Mouse (Mus musculus) spleen, postnatal 10 days (tissue): Measurements from ENCODE around the gene Ap2b1.
A peak's percentile ranks its signal among the peaks of the same experiment; 100 is the strongest.
"Not testable (repeated sequence)": the region's sequence is repeated elsewhere in the genome, so short reads cannot be mapped to it uniquely, and the experiment has no call there.

Experiments
- DNase-seq, 2 experiments: peaks; one replicate each; pipeline ENCODE4 v3.0.0; 2021 to 2022; ENCODE audit warnings: low spot score in 2 of 2

Gene Ap2b1

DNA sequence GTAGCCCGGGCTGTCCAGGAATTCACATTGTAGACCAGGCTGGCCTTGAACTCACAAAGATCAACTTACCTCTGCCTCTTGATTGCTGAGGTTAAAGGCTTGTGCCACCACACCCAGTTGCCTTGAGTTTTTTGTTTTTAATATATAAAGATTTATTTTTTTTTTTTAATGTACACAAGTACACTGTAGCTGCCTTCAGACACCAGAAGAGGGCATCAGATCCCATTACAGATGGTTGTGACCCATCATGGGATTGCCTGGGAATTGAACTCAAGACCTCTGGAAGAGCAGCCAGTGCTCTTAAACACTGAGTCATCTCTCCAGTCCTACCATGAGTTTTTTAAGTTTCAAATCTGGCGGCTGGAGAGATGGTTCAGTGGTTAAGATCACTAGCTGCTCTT, 2.6 kb downstream of the Ap2b1 start:
- DNase-seq: no peak

DNA sequence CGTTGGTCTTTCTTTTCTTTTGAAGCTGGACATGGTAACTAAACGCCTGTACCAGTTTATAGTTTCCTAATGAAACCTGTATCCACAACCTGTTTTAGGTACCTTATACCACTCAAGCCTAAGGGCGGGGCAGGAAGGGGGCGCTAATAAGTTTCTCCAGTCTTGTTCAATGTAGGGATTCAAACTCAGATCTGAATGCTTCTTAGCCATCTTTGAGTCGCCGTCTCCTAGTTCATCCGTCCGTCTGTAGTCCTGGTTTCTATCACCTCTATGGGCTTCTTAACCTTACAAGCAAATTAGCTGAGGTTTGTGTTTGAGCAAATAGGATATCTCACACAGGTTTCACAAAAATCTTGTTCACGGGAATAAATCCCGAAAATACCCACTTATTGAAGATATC, 3.3 kb downstream of the Ap2b1 start:
- DNase-seq: peak in 1 of 2 experiments; percentile 55

DNA sequence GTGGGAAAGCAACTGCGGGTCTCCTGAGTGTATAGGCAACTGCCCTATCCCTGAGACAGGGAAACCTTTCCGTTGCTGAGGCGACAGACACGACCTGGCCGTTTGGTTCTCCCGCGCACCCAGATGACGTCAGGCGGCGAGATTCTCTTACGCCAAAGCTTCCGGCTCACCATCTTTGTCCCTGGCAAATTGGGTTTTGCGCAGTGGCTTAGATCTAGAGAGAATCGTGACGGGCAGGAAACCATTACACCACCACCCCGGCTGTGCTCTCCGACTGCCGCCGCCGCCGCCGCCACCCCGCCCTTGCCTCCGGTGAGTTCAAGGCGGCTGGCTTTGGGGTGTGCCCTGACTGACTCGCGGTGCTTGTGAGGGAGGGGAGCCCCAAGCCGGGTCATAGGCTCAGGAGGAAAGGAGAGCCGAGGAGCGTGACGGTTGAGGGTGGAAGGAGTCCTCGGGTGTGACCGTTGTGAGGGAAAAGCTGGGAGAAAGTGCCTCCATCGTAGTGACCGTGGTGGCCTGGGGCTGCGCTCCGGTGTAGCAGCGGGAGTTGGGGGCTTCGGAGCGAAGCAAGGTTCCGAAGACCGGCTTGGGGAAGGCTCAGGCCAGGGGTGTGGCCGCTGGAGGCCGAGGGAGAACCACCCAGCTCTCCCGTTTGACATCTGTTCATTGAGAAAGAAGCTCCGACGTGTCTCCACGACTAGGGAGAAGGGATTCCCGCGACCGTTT, 3.9 kb downstream of the Ap2b1 start, which contains the start of gene Pex12:
Gene Pex12, minus strand, starts transcription at position 61 of the 726 bp plus-strand sequence.
- DNase-seq: peak; percentile 91 to 96

DNA sequence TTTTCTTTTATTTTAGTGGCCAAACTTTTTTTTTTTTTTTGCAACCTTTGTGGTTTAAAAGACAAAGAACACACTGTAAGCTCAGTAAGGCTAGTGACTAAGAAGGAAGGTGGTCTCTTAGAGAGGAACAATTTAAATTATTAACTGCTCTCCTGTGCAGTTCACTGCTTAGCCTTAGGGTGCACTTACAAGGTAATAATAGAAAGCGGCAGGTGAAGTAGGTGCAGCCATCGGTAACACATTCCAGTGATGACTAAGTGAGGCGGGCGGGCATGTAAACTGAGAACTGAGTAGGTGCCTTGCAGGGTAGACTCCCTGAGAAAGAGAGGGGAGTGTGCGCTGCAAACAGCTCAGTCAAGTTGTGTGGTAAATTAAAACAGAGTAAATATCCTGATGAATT, 4.9 kb downstream of the Ap2b1 start:
- no peak for DNase-seq

DNA sequence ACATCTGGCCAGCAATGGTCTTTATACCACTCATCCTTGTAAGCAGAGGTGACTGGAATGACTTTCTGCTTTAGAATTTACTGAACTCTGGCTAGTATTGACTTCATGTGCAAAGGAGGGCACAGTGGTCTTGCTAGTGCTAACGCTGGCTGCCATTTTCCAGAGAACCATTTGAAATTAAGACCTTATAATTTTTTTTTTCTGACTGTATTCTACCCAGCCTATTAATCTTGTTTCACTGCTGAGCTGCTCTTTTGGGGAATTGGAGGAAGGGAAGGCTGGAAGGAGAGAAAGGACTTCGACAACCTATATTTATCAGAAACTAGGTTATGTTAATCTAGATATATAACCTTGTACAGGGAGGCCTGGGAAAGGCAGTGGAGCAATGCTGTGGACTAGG, 5.7 kb downstream of the Ap2b1 start:
- DNase-seq: no peak

DNA sequence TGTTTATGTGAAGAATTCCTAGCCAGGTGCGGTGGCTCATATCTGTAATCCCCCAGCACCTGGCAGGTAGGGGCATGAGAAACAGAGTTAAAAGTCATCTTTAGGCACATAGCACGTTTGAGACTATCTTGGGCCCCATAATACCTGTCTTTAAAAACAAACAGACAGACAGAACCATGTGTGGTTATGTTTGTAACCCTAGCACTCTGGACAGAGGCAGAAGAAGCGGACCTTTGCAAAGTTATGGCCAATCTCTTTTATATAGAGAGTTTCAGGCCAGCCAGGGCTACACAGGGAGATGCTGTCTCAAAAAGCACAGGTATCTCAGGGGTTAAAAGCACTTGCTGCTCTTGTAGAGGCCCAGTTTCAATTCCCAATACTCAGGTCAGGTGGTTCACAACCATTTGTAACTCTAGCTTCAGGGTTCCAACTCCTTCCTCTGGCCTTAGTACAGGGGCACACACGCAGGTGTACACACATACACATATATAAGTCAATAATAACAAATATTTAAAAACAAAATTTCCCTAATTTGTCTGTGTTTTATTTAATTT, 8.0 kb downstream of the Ap2b1 start:
- DNase-seq: no peak

DNA sequence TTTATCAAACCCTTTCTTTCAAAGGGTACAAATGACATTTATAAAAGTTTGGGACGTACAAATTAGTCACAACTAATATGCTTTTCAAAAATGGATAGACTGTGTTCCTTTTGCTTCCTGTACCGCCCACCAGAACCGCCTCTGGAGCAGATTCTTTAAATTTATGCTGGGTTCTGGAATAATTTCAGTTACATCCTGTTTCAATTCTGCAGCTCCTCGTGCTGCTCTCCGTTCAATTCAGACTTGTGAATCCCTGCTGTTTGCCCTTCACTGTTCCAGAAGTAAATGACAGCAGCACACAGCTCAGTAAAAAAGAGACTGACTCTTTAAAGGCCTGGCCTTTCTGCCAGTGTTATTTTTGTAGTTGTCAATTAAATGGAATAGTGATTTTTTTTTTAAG, 13.6 kb downstream of the Ap2b1 start:
- no peak for DNase-seq

DNA sequence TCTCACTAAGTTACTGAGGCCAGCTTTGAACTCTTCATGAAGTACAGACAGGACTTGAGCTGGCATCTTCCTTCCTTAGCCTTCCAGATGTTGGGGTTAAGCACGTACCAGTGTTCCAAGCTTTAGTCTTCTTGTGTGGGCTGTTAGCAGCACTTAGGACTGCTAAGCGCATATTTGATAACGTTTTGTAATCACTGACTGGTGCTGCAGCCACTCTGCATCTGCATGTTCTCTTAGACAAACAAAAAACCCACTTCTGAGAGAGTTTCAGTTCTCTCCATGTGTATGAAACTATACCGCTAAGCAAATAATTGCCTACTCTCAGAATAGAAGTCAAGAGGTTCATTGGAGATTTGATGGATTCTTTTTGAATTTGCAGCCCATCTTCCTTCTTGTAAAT, 20.2 kb downstream of the Ap2b1 start:
- no peak for DNase-seq

DNA sequence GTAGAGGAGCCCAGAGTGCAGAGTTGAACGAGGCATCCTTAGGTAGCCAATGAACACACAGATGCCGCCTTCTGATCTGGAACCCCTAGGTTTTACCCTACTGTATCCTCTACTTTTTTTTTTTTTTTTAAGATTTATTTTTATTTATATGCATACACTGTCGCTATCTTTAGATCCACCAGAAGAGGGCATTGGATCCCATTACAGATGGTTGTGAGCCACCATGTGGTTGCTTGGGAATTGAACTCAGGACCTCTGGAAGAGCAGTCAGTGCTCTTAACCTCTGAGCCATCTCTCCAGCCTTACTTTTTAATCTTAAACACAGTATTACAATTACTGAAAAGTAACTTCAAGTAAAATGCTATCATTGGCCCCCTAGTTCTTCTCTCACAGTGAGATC, 27.9 kb downstream of the Ap2b1 start:
- not testable (repeated sequence) for DNase-seq

DNA sequence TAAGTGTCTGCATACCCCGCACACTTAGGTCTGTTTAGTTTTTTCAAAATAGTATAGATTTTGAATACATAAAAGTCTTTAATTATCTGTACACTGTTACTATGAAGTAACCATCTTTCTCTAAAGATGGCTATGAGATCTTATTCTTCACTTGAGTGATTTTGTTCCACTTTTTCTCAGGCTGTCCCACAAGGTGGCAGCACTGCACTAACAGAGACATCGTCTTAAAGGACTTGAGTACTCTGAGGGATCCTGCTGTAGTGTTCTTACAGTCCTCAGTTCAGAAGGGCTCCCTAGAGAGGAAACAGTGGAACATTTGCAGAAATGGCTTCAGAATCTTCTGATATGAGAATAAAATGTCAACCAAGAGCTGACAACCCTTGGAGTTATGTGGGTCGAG, 28.6 kb downstream of the Ap2b1 start:
- DNase-seq: peak; percentile 26 to 79

DNA sequence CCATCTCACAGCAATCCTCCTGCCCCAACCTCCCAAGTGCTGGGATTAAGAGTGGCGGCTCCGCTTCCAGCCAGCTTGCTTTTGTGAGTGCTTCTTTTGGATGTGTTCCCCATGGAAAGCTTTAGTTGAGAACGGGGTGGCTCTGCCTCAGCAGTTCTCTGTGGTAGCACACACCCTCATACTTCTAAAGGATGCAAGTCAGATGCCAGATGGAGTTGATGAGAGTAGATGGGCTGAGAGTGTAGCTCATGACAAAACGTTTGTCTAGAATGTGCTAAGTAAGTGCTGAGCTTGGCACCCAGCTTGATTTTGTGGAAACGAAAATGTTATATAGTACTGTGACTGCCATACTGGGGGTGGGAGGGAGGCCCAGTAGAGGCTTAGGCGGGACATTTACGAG, 37.0 kb downstream of the Ap2b1 start:
- DNase-seq: no peak

DNA sequence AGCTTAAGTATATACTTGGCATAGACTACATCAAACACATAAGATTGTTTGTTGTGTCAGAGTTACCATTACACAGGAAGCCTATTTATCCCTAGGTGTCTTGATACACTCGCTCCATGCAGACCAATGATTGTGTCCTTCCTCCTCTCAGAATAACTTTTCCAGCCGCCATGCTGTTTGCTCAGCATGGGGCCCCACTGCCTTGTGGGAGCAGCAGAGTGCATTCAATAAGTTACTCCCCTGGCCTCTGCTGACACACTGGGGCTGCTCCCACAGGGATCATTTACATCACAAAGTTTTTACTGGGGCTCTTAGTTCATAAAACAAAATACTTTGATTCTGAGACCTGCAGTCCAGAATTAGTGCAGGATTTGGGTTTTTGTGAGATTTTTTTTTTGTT, 40.9 kb downstream of the Ap2b1 start:
- no peak for DNase-seq

DNA sequence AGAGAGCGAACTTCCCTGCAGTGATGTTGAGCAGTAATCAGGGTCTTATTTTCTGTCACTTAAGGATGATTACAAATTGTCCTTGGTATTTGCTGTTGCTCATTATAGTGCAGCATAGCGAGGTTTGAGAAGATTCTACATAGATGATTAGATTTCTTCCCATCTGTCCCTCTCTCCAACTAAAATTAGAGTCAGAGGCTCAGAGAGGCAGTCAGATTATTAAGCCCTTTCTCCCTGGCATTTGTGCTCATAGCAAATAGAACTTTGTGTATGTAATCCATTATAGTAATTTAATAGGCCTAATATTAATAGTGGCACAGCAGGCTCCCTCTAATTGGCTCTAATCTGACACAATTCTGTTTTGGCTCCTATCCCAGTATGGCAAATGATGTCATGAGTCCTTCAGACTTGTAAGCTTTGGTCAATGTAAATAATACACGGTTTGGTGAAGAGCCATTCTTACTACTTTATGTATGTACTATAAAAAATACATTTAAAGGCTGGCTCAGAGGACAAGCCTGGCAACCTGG, 43.0 kb downstream of the Ap2b1 start:
- no peak for DNase-seq

DNA sequence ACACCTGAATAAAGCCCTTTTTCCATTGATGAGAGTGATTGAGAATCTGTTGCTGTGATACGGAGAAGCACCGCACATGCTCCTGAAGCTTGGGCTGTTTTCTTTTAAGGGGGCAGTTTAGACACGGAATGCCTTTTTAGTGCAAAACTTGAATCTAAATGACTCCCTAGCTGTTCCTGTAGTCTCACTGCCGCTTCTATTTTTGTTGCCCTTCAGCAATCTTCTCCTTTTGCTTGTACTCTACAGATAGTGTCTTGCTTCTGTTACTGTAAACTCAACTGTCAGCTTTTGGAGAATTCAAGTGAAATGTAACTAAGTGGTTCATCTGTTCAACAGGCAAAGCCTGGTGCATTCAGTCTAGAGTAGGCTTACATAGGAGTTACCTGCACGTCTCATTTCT, 56.6 kb downstream of the Ap2b1 start:
- DNase-seq: no peak

DNA sequence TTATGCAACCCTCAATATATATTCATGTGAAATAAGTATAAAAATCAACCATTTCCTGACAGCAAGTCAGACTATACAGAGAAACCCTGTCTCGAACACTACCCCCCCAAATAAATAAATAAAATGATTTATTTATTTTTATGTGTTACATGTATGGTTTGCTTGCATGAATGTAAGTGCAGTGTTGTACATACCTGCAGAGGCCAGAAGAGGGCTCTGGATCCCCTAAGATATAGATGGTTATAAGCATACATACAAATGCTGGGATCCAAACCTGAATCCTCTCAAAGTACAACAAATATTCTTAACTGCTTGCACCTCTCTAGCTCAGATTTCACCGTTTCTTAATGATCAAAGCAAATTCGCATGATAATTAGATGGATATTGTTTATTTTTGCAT, 58.6 kb downstream of the Ap2b1 start:
- peak in 1 of 2 experiments; percentile 19 for DNase-seq

DNA sequence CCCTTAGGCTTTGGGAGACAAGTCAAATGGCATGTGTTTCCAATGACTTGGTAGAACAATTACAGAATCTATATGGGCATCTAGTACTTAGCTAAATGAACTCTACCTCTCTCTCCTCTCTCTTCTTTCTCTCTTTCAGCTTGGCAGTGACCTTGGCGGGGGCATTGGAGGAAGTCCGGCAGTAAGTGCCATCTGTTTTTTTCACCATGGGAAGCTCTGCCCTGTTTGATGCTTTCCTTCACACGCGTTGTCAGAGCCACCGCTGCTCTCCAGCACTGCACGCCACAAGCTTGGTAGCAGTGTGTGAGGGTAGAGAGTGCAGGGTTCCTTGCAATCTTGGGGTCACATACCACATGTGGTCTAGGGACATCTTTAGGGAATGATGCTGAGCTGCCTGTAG, 65.8 kb downstream of the Ap2b1 start:
- no peak for DNase-seq

DNA sequence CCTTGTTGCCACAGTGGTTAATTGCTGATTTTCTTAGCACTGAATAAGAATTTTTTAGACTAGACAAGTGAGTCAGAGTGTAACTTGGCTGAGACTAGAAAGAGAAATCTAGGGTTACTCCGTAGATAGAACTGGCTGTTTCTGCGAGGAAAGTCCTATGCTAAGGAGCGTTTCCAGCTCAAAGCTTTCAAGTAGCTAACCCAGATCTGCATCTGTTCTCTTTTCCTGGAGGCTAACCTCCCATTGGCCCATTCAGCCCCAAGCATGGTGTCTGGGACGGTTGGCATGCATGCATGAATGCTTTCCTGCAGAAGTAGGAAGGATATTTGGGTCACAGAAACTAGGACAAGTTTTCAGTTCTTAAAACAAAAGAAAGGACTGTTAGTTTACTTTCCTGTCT, 72.4 kb downstream of the Ap2b1 start:
- DNase-seq: no peak

DNA sequence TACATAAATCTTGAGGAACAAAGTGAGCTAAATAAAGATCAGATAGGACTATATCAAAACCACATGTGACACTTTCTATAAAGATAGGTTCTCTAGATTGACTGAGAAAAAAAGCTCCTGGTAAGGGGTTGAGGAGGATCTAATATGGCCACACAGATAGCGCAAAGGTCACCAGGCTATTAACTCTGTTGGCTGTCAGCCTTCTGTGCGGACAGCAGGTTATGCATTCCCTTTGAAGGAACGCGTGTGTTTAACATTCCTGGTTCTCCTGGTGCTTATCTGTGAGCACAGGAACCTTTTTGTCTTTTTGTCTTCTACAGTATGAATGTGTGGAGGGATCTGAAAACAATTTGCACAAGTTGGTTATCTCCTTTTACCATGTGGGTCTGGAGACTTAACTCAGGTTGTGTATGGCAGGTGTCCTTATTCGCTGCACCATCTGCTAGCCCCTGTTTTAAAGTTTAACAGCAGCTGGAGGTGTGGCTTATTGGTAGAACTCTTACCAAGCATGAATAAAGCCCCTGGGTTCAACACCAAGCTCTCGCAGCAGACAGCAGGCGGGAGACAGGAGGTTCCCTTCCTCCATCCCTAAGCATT, 81.0 kb downstream of the Ap2b1 start:
- DNase-seq: no peak

DNA sequence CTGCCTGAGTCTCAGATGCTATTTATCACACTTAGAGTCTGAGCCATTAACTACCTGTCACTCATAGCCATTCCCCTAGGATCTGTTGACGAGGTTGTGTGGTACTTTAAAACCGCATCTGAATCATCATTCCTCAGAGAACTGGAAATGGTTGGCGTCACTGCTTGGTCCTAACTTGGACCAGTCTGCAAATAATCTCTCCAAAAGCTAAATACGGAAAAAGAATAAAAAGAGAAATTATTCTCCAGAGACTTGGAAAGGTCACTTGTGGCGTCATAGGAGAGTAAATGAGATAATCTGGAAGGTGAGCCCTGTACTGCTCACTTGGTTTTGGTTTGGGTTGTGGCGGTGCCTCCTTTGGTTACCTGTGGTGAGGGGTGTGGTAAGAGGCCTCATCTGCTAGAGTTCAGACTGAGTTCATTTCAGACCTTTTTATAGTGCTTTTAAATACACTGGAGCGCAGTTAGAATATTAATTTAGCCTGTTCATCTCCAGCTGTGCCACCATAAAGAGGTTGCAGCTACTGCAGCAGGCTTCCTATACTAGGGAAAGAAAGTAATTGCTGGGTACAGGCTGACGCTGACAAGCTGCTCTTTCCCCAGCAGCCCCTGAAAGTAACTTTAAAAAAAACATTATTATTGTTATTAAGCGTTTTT, 84.2 kb downstream of the Ap2b1 start:
- DNase-seq: no peak

DNA sequence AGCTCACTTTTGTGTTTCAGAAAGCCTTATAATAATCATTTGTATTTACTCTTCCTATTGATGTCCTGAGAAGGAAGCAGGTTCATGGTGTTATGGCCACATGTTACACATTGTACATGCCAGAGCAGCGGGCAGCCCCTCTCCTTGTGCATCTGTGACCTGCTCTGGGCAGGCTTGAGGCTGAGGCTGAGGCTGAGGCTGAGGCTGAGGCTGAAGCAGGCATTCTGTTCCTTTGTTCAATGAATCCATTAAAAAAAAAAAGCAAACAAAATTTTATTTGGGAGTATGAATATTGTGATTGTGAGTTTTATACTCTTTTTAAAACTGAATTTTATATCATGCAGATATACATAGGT, 84.7 kb downstream of the Ap2b1 start:
- no peak for DNase-seq

DNA sequence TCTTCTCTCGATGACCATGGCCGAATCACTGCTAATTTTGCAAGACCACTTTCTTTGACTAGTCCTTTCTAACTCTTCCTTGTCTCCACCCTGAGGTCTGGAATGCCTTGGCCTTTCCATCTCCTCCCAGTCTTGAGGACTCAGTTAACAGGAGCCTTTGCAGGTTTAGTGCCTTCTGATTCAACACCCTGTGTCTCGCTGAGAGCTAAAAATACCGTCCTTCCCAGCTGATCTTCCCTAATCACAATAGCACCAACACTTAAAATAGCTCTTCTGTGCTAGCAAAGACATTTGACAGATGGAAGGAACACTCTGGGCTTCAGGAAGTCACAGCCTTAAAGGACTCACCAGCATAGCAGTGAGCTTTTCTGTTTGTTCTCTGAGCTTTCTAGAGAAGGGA, 94.2 kb downstream of the Ap2b1 start:
- no peak for DNase-seq

DNA sequence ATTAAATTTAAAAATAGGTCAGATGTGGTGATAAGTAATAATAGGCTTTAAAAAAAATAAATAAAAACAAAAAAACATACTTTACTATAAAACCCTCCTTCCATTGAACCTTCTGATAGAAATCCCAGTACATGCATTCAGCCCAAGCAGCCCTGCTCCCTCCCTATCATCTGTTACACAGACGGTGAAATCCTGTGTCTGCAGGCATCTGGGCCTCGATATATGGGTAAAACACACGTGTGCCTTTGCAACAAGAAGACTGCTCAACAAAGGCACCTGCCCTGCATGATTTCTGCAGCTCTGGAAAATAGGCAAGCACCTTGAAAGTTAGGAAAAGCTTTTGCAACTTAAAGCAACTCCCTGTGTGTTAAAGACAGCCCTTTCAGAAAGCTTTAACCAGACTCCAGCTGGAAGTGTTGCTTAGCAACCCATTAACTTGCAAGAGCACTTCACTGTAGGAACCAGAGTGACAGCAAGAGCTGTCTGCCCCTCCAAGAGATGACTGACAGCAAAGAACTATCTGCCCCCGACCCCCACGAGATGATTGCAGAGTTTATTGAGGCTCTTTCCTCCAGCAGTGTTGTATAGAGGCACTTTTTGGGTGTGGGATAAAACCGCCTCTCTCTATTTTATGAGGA, 96.1 kb downstream of the Ap2b1 start:
- DNase-seq: no peak
